Mouse (Mus musculus): ENCODE measurements at regions not wholly inside any gene's neighbourhood (a gene's known extent, or its start where the extent isn't known, plus 50 kb on each side); places are given as distances from the start of the nearest gene placed in this dataset.

- Histone ChIP-seq H3K4me1 (replicated peaks) (peaks cover 15% of the 10 kb centered on the region), H3K4me2 (replicated peaks) (no peak overlapping the region), H3K9me3 (no peaks in the 10 kb centered on the region), H3K9ac (replicated peaks) (no peak overlapping the region), H3K36me3 (no peaks in the 10 kb centered on the region), H3K27me3 (no peaks in the 10 kb centered on the region), H3K27ac (no peak overlapping the region), H3K4me3 (replicated peaks) (no peak overlapping the region)
- WGBS = 12% methylated on average over 3 of the region's 3 CpGs
- ATAC-seq = peak; percentile 63
Measured at GRCm38 (mm10) chr17:7467638-7468037, 82.4 kb upstream of the Unc93a2 start.

DNA sequence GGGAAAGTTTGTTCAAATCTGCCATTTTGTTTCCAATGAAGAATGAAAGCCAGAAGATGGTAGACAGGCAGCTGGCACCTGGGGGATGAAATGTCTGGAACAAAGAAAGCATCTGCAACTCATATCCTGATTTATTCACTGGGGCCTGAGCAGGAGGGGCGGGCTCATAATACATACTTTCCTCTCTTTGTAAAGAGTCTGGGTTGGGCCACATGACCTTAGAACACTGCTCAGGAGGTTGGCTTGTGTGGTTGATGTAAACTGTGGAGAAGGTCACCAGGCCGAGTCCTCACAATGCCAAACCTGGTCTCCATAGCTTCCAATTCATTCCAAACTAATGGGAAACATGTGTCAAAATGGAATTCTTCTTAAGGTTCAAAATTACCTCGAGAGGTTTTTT, 79.6 kb upstream of the Unc93a2 start:
- Histone ChIP-seq H3K27me3 (no peaks in the 10 kb centered on the region), H3K4me3 (replicated peaks) (no peak overlapping the region), H3K27ac (no peak overlapping the region), H3K9ac (replicated peaks) (no peak overlapping the region), H3K9me3 (no peaks in the 10 kb centered on the region), H3K4me2 (replicated peaks) (no peak overlapping the region), H3K4me1 (replicated peaks) (peaks cover 22% of the 10 kb centered on the region), H3K36me3 (no peaks in the 10 kb centered on the region)
- 78% methylated on average over 3 of the region's 3 CpGs for WGBS
- no peak for ATAC-seq

- Histone ChIP-seq H3K4me1 (replicated peaks) (peaks cover 7% of the 10 kb centered on the region), H3K9me3 (no peaks in the 10 kb centered on the region), H3K36me3 (no peaks in the 10 kb centered on the region), H3K27ac (no peak overlapping the region), H3K4me3 (replicated peaks) (no peak overlapping the region), H3K4me2 (replicated peaks) (no peak overlapping the region), H3K9ac (replicated peaks) (no peak overlapping the region), H3K27me3 (no peaks in the 10 kb centered on the region)
- peak; percentile 85 for ATAC-seq
- WGBS = 8% methylated on average over 6 of the region's 6 CpGs
Measured at GRCm38 (mm10) chr17:7461164-7461563, 75.9 kb upstream of the Unc93a2 start.

DNA sequence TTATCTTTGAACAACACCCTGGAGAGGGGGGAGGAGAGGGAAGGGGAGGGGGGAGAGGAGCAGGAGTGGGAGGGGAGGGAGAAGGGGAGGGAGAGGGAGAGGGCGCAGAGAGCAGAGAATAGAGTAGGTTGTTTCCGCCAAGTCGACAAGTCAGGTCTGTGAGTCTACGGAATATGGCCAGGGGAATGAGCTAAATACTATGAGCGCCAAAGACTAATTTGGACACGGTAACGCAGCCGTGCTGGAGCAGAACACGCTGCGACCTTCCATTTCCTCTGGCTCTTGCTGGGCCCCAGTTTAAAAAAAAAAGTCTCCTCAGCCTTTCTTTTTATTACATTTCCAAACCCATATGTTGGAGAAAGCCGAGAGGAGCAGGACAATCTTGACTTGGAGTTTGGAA, 71.7 kb upstream of the Unc93a2 start:
- no peaks in the 10 kb centered on the region for H3K36me3 ChIP-seq
- no peaks in the 10 kb centered on the region for H3K27me3 ChIP-seq
- WGBS = 84% methylated on average over 11 of the region's 11 CpGs
- no peak for ATAC-seq
- no peak overlapping the region for H3K4me2 ChIP-seq (replicated peaks)
- H3K27ac ChIP-seq = no peak overlapping the region
- H3K4me3 ChIP-seq (replicated peaks) = no peak overlapping the region
- peaks cover 7% of the 10 kb centered on the region for H3K4me1 ChIP-seq (replicated peaks)
- no peaks in the 10 kb centered on the region for H3K9me3 ChIP-seq
- H3K9ac ChIP-seq (replicated peaks) = no peak overlapping the region

- ATAC-seq = no peak
- H3K27ac ChIP-seq = no peak overlapping the region
- no peaks in the 10 kb centered on the region for H3K36me3 ChIP-seq
- no peaks in the 10 kb centered on the region for H3K27me3 ChIP-seq
- H3K9ac ChIP-seq (replicated peaks) = no peak overlapping the region
- H3K4me3 ChIP-seq (replicated peaks) = no peak overlapping the region
- WGBS = 74% methylated on average over 1 of the region's 1 CpGs
- H3K4me2 ChIP-seq (replicated peaks) = no peak overlapping the region
- no peaks in the 10 kb centered on the region for H3K9me3 ChIP-seq
- H3K4me1 ChIP-seq (replicated peaks) = no peaks in the 10 kb centered on the region
Measured at GRCm38 (mm10) chr17:7443822-7444221, 58.6 kb upstream of the Unc93a2 start.

- H3K4me2 ChIP-seq (replicated peaks) = no peak overlapping the region
- H3K27ac ChIP-seq = no peak overlapping the region
- H3K9ac ChIP-seq (replicated peaks) = no peak overlapping the region
- no peaks in the 10 kb centered on the region for H3K9me3 ChIP-seq
- no peaks in the 10 kb centered on the region for H3K36me3 ChIP-seq
- no peak for ATAC-seq
- no peak overlapping the region for H3K4me3 ChIP-seq (replicated peaks)
- 71% methylated on average over 3 of the region's 3 CpGs for WGBS
- H3K4me1 ChIP-seq (replicated peaks) = no peaks in the 10 kb centered on the region
- no peaks in the 10 kb centered on the region for H3K27me3 ChIP-seq
Measured at GRCm38 (mm10) chr17:7435075-7435474, 49.8 kb upstream of the Unc93a2 start.
